Mouse (Mus musculus) forebrain, embryonic 12.5 days (tissue): ENCODE results near the gene Pfdn4. TPM values are rescaled to one million over a fixed set of nuclear protein-coding genes. Genes with fewer than 3 reads are reported as not detected.

ENCODE experiments used
- polyA plus RNA-seq: library from polyadenylated mRNA; unstranded; fragments of >200 nt; fragmentation: Nextera tagmentation; extraction: Ambion mirVana; gene quantifications from 2 replicates; pipeline ENCODE4 v1.2.1, GENCODE M21; 2016

Gene Pfdn4
- polyA plus RNA-seq, 1 experiment from 2014 or later = 140 TPM

Other genes with a start within 250 kb of the Pfdn4 start
- gene Bcas1, start 68.6 kb upstream of the Pfdn4 start, polyA plus RNA-seq = 1.00 and 1.3 TPM in 2 replicates
- gene Cyp24a1, start 717 bp downstream of the Pfdn4 start, polyA plus RNA-seq = 0.06 TPM in 1 of 2 replicates, not detected in the other
- gene 4930470P17Rik, start 105.6 kb downstream of the Pfdn4 start, polyA plus RNA-seq = not detected in 2 replicates
- 14.6 and 15.2 TPM in 2 replicates for gene Dok5, start 235.4 kb downstream of the Pfdn4 start, polyA plus RNA-seq